Mouse (Mus musculus) mouse trophoblast stem cell (cell line): ENCODE measurements around the gene Uggt1.

ENCODE experiments used
- in situ Hi-C, 2 experiments: fragments of 300-500 bp; cut with MseI, MboI; formaldehyde crosslinking; loops; 2 replicates in 1 of 2; 3 replicates in 1 of 2; pipeline ENCODE4 v1.15.1; 2025

Gene Uggt1

DNA sequence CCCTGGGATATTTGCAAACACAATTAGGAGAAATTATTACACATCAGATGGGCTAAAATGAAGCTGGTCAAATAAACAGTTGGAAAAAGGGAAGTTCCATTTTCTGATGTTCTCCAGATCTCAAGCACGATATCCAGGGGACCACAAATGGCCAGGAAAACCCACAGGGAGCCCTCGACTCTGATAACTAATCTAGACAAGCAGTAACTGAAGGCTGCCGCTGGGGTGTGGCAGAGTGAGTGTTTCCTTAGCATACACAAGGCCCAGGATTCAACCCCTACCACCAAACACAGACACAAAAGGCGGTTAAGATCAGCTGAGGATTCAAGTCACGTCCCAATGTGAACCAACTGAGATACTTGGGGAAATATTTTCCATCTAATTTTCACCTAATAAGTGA, 64.5 kb downstream of the Uggt1 start:
- in situ Hi-C loops, result no loop called here

DNA sequence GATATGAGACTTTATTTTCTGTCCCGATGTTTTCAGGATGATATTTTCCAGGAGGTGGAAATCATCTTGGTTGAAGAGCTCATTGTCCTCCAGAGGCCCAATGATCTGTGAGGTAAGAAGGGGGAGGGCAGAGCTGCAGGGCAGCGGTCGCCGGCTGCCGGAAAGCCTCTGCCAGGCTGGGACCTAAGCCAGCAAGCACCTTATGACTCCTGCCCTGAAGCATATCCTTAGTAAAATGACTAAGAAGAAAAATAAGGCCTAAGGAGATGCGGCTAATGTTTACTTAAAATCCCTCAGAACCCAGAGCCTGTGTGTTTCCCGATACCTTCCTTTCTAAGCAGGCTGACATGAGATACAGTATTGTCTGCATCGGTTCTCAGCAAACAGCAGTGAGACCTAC, 71.1 kb downstream of the Uggt1 start:
- in situ Hi-C loops, result no loop called here

DNA sequence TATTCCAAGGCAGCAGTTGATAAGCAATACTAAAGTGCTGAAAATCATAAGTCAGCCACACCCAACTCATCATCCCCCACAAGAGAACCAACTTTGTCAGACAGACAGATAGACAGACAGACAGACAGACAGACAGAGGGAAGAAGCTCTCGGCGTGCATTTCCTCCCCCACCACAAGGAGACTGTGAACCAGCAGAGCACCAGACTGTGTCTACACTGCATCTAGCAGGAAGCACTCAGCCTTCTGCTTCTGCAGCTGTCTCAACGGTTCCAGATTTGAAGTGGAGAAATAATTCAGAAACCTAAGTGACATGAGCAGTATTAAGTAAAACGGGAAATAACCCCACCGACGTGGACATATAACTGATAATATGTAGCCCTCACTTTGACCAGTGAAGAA, 71.6 kb downstream of the Uggt1 start:
- in situ Hi-C loops, result no loop called here

DNA sequence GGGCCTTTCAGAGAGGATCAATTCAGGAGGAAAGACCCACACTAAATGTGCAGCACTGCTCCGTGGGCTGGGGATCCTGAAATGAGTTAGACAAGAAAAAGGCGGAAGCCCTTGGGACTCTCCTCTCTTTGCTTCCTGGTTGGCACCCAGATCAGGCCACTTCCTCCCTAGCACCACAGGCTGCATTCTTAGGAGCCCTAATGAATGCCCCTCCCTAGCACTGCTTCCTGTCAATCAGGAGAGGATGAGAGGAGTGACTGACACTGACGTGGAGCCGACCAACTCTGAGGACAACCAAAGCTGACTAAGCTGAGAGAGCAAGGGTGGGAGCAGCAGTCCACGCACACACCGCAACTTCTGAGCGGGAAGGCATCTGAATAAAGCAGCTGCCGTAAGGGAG, 81.8 kb downstream of the Uggt1 start:
- in situ Hi-C loops, result no loop called here

DNA sequence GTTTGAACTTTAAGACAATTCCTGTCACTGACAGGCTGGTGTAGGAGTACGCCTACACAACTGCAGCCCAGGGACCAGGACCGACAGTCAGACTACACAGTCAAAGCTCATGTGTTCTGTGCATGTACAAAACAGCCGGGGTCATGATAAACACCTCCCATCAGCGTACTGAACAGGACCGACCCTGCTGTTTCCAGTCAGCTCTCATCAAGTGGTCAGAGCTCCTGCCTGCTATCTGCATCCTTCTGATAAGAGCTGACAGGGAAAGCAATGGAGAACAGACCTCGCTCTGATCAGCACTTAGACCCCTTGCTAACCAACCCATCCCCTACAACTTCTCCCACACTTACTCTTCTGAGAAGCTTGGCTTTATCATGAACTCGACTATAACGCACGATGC, 83.3 kb downstream of the Uggt1 start:
- in situ Hi-C loops, result no loop called here

DNA sequence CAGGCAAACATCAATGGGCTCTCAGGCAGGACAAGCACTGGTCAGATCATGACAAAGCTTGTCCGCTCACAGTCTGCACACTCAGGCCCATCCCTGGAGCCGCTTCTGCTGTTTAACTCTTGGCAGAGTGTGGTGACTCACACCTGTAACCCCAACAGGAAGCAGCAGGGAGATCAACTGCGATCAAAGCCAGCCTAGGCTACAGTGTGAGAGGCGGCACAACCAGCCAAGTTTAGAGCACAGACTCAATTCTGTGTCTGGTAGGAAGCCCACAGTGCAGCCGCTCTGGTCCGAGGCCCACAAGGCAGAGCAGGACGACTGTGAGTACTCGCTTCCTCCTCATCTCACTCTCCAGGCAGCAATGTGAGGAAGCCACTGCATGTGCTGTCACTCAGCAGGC, 84.3 kb downstream of the Uggt1 start:
- in situ Hi-C loops, result no loop called here

DNA sequence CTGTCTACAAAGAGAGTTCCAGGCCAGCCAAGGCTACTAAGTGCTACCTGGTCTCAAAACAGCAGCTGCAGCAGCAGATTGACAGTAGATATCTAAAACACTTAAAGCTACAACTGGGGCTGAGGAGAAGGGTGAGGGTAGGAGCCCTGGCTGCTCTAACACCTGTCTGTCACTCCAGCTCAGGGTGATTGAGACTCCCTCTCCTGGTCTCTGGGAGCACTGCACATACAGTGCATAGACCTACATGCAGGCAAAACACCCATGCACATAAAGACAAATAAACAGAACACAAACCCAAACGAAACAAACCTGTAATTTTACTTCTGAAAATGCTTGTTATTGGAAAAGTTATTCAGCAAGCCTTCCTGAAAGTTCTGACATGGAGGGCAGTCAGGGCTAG, 95.1 kb downstream of the Uggt1 start:
- in situ Hi-C loops, result no loop called here

DNA sequence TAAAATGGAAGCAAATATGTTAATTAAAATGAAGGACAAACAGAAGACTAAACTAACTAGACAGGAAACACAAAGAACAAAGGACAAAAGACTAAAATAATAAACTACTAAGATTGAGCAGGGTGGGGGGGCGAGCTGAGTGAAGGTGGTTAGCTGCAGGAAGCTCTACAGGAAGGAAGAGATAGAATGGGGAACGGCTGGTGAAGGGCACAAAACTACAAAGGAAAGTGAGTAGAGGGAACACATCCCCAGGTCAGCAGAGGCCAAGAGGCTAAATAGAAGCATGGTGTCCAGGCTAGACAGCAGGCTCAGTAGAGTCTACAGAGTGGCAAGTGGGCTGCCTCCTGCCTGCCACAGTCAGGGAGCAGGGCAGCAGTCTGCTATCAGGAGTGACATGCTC, 95.7 kb downstream of the Uggt1 start:
- in situ Hi-C loops, result no loop called here

DNA sequence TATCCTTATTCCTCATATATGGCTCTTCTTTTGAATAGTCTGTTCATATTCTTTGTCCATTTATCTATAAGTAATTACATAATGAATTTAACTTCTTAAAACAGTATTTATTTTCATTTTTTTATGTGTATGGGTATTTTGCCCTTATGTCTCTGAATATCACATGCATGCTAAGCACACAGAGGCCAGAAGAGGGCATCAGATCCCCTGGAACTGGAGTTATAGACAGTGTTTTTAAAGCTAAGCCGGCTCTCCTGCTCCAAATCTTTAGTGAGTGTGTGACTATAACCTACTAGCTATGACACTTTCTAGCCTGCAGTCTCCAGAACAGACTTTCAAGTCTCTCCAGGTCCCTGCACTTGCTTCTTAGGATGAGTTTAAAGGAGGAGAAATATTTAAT, 99.5 kb downstream of the Uggt1 start:
- in situ Hi-C loops, result no loop called here

DNA sequence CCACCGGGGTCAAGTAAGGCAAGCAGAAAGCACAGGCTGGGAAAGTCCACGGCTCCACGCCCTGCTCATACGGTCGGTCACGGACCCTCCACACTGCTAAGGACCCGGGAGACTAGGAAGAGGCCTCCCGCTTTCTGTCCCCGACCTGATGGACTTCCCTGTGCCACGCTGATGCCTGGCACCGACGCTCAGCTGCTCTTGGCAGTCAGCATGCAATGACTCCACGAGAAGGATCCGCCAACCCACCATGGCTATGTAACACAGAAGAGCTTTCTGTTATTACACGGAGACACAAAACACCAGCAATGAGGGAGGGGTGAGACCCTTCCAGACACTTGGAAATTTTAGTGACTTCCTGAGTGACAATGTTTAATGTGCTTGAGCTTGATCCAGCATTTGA, 104.2 kb downstream of the Uggt1 start:
- in situ Hi-C loops, result no loop called here

DNA sequence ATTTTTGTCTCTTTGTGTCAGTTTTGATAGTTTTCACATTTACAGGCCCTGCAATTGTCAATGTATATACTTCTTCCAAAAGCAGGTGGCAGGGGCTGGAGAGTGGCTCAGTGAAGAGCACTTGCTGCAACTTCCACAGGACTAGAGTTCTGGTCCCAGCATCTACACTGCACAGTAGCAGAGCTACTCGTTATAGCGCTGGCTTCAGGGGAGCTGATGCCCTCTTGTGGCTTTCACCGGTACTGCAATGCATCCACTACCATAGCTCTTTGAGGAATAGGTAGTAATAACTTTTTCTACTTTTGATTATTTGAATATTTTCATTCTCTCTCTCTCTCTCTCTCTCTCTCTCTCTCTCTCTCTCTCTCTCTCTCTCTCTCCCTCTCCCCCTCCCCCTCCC, 109.9 kb downstream of the Uggt1 start:
- in situ Hi-C loops, result loop anchor here in 1 of 2 experiments (10.0 kb wide), 1 partner anchor 300 kb away; no protein-coding TSS in a partner anchor

DNA sequence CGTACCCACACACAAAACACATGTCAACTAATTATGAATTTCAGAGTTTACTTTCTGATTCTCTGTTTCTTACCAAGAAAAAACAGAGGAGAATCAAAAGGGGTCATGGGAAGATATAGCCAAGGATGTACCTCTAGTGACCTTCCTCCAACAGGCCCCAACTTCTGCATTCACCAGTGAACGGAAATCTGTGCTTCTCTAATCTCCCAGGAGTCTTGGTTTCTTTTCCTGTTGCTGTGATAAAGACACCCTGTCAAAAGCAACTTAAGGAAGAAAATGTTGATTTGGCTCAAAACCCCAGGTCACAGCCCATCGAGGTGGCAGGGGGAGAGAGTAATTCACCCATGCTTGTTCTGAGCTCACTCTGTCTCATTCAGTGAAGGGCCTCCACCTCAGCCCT, 110.9 kb downstream of the Uggt1 start:
- in situ Hi-C loops, result loop anchor here in 1 of 2 experiments (10.0 kb wide), 1 partner anchor 299 kb away; no protein-coding TSS in a partner anchor

DNA sequence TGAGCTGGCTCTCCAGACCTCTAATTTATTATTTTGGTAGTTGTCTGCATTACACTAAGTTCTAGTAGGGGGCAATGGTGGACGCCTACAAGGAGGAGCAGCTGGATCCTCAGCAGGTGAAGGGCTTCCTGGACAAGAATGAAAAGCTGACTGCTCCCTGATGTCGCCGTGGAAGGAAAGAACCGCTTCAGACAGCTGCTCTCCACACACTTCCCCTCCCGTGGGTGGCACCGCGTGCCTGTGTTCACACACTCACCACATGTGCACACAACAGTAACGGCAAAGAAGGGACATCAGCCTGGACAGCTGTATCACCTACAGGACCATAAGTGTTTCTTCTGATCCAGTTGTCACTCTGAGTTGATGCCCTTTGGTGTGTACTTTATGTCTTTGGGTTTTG, 111.5 kb downstream of the Uggt1 start:
- in situ Hi-C loops, result loop anchor here in 1 of 2 experiments (10.0 kb wide), 1 partner anchor 298 kb away; no protein-coding TSS in a partner anchor

DNA sequence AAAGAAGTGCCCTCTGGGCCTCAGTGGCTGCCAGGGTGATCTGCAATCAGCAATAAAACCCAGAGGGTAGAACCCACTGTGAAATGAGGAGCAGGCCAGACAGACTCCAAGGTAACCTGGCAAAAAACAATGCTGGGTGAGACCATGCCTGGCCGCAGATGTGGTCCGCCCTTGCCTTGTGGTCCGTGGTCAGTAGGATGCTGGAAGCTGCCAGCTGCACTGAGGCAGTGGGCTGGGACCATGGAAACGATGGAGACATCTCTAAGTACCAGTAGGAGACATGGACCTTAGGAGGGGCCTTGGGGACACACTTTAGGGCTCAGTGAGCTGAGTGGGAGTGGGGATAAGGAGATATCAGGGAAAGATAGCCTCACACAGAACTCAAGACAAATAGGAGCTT, 112.3 kb downstream of the Uggt1 start:
- in situ Hi-C loops, result loop anchor here in 1 of 2 experiments (10.0 kb wide), 1 partner anchor 297 kb away; no protein-coding TSS in a partner anchor

DNA sequence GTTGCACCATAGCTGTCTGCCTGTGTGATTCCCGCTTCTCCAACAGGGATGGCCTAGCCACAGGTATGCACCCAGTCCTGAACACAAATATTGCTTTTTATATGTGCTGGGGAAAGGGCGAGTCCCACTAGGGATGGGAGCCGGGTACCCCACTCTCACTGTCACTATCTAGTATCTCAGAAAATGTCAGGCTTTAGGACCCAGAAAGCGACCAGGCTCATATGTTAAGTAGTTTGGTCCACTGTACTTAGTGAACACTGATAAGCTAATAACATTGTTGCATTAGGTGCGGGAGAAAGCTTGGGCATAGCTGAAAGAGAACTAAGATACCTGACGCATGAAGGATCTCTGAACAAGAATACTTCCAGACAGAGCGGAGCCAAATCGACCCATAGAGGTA, 112.8 kb downstream of the Uggt1 start:
- in situ Hi-C loops, result loop anchor here in 1 of 2 experiments (10.0 kb wide), 1 partner anchor 297 kb away; no protein-coding TSS in a partner anchor

DNA sequence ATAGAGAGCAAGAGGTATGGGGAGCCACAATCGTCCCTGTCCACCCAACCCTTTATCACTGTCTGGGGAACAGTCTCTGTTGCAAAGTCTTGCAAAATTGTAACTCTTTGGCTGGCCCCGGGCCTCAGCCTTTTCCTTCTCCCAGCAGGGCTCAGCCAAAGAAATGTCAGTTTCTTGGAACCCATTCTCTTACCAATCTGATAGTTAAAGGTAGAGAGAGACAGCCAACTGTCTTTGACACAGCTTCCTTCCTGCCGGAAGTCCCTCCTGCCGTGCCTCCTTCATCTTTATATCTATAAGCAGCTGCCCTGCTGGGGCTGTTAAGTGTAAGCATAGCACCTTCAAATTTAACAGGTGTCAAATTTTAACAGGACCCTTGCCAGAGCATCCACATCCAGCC, 113.4 kb downstream of the Uggt1 start:
- in situ Hi-C loops, result loop anchor here in 1 of 2 experiments (10.0 kb wide), 1 partner anchor 296 kb away; no protein-coding TSS in a partner anchor

DNA sequence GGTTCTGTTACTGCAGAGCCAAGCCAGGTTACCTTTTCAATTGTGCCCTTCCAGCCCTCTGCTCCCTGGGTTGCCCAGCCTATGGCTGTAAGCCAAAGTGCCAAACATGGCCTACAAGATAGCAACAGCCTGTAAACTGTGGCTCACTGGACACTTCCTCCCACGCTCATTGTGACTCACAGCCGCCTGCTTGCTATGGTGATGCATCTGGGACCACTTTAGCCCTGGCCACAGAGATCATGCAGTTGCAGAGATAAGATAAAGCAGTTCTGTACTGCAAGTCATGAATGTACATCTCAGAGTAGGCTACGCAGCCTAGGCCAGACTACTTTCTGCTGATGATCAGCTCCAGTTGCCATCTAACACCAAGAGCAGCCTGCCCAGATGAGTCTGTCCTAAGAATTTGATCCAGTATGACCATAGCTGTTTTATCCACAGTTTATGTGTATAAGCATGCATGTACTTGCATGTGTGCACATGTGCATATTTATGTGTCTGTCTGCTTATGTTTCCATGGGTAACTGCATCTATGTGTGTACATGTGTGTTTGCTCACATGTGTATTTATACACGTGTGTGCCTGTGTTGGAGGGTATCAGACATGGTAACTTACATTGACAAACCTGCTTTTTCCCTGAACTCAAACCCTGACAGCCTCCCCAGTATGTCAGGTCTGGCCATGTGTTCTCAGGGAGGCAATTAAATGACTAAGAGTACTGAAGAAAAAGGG, 114.0 kb downstream of the Uggt1 start:
- in situ Hi-C loops, result loop anchor here in 1 of 2 experiments (10.0 kb wide), 1 partner anchor 296 kb away; no protein-coding TSS in a partner anchor

DNA sequence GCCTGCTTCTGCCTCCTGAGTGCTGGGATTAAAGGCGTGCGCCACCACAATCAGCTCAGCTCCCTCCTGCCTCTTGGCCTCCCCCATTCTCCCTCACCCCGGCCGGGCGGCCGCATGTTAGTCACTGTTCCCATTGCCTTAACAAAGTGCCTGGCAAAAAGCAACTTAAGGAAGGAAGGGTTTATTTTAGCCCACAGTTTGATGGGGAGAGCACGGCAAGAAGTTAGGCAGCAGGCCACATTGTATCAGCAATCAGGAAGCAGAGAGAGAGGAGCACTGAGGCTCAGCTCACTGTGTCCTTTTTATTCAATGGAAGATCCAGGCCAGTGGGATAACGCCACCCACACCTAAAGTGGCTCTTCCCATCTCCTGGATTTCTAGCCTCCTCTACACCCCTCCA, 114.6 kb downstream of the Uggt1 start:
- in situ Hi-C loops, result loop anchor here (10.0 kb wide), 2 partner anchors 285 to 295 kb away; no protein-coding TSS in a partner anchor

DNA sequence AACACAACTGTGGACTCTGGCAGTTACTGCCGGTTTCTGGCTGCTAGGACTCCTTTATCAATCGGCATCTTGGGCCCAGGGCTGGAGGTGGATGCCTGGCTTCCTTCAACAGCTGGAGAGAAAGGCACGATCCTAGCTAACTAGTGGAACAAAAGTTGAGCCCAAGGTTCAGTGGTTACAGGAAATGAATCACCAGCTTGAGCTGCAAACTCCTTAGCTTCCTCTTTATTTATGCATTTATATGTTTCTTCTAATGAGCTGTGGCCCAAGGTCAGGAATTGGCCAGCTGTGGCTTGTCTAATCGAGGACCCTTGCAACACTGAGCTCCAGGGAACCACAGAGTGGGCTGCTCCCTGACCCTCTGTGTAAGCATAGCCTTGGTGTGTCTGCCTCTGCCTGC, 115.4 kb downstream of the Uggt1 start:
- in situ Hi-C loops, result loop anchor here in 1 of 2 experiments (10.0 kb wide), 1 partner anchor 284 kb away; no protein-coding TSS in a partner anchor

DNA sequence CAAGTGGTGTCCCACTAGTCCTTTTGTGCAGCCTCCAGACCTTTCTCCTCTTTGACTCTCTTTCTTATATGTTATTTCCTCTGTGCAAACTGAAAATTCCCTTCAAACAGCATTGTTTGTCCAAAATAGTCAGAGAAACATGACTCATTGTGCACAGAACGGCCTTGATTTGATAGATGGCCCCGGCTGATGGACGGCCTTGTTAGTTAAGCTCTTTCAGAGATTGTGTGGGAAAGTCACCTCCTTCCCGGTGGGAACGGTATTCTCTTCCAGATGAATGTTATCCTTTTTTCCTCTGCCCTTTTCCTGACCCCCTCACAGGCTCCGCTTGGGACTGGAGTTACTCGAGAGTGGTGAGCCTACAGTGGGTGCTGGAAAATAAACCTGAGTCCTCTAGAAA, 119.4 kb downstream of the Uggt1 start:
- in situ Hi-C loops, result loop anchor here in 1 of 2 experiments (10.0 kb wide), 1 partner anchor 280 kb away; no protein-coding TSS in a partner anchor

DNA sequence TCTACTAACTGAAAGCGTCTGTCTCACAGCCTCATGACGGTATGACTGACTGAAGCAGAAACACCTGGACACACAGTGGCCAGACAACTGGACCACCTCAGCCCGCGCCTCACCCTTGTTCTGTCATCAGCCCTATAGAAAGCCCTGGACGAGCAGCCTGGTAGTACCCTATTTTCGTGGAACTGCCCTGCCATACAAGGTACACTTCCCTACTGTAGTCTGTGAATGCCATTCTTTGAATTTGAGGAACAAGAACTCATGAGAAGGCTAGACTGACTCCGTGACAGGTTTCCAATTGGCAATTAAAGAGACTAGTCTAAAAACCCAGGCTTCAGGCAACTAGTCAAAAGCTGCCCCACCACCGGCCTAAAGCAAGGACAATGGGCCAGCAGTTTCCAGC, 123.3 kb downstream of the Uggt1 start:
- in situ Hi-C loops, result loop anchor here in 1 of 2 experiments (10.0 kb wide), 1 partner anchor 276 kb away; no protein-coding TSS in a partner anchor

DNA sequence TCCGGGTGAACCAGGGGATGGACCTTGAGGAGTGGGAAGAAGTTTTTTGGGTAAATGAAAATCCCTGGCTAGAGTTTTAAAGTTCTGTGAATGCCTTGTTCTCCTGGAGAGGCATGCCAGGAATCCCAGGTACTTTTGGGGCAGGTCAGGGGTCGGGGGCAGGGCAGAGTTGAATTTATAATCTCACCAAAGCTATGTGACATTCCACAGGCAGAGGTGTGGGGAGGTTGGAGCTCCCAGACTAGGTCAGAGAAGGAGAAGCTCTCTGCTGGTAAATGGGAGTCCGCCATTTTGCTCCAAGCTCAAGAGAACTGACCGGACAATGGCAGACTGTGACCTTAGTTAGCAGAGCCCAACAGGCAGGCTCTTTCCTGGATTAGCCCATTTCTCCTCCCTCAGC, 125.1 kb downstream of the Uggt1 start:
- in situ Hi-C loops, result no loop called here

DNA sequence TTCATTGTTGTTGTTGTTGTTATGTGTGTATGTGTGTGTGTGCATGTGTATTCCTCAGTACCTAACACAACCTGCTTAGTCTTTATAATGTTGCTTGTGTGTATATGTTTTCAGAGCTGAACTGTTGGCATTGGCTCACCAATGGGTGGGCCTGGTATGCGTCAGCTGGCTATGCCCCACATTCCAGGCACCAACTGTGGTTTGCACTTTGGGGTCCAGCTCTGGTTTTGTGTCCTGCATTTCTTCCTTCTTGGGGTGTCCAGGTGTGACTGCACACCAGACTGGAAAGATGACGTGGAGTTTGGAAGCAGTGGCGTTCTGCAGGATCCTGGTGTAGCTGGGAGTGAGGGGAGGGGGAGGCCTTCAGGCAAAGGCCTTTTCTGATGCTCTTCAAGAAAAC, 125.6 kb downstream of the Uggt1 start:
- in situ Hi-C loops, result no loop called here
